Mouse (Mus musculus) cerebral cortex, adult 2 months (tissue): ENCODE results near the gene Apool.

Experiments used
- WGBS: fragments of 180-500 bp; shearing (Covaris S2); methylation state at CpG from one replicate; pipeline ENCODE4 v1.1.7; 2018; 5-methylcytosine and 5-hydroxymethylcytosine counted together

Apool gene

DNA sequence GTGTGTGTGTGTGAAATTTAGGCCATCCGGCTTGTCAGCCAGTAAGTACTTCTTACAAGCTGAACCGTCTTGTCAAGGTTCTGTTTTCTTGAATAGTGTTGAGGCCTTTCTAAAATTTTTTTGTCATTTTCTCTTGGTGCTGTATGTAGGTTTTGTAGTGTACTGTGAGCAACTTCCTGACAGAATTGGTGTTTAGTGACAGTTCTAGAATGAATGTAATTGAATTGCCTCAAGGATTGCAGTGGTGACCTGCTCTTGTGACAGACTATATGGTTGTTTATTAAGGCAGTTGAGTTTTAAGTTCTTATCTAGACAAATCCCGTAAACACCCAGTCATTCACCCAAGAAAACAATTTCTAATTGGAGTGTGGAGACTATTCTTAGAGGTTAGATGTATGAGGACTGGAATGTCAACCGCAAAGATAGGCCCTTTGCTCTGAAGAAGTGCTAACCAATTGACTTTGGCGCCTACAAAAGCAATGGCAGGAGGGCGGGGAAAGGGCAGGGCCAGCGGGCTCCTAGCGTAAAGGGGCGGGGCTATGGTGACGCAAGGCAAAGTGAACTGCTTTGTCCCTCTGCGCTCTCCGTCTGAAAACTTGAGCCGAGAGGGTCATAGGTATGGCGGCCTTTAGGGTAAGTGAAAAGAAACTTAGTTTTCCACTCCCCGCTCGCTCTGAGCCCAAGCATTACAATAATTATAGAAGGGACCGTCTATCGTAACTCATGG, at the start of gene Apool:
Apool (plus strand) TSS at position 531 of the 727 bp plus-strand sequence.
- WGBS = 15% methylated on average over 18 of the region's 18 CpGs

DNA sequence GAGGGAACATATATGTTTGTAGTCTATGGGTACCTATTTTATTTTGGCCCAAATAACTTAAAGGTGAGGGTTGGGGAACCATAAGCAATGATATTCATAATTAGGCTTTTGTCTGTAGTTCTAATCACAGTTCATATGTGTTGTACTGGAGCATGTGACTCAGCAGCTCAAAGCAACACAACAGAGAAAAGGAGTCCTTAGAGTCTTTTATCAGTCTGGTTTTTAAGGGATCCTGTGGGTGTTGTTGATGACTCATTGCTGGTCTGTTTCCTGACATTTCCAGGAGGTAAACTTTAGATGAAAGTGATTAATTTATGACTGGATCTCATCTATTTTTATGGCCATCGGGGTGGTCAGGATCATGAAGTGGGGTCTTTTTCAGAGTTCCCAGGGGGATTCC, 37.6 kb upstream of the Apool start:
- WGBS = 72% methylated on average over 1 of the region's 1 CpGs

DNA sequence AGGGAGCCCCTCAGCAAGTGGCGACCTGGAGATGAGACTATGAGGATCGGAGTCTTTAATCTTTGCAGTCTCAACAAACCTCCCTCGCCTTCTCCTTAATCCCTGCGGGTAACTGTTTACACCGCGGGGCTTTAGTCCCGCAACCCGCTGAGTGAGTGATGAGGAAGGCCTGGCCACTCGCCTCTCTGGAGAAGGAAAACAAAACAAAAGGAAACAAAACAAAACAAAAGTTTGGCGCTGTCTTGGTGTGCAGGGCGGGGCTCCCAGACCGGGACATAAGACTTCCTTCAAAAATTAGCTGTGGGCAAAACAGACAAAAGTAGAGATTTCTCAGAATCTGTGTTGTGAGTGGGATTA, 375 bp downstream of the Apool start:
- WGBS = 2% methylated on average over 12 of the region's 12 CpGs

- WGBS = 35% methylated on average over 1 of the region's 1 CpGs
Measured at GRCm38 (mm10) chrX:112312094-112312493, 960 bp downstream of the Apool start.

GRCm38 (mm10) chrX:112339486-112339885, 28.4 kb downstream of the Apool start:
- 67% methylated on average over 3 of the region's 3 CpGs for WGBS

- WGBS = 54% methylated on average over 4 of the region's 4 CpGs
Measured at GRCm38 (mm10) chrX:112347467-112348394, 36.6 kb downstream of the Apool start.

DNA sequence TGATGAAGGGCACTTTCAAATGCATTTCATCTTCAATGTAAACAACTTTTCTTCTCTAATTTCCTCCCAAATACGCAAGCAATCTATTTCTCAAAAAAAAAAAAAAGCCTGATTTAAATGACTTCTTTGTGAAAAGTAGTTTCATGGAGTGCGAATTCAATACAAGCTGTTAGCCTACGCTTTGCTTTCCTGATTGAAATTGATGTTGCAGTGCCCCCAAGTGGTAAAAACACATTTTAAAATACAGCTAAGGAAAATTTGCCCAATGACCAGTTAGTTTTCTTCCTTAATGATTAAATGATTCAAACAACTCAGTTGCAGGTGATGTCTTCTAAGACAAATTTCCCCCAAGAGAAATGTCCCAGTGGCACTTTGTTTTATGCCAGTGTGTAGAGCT, 37.3 kb downstream of the Apool start:
- 15% methylated on average over 3 of the region's 3 CpGs for WGBS

DNA sequence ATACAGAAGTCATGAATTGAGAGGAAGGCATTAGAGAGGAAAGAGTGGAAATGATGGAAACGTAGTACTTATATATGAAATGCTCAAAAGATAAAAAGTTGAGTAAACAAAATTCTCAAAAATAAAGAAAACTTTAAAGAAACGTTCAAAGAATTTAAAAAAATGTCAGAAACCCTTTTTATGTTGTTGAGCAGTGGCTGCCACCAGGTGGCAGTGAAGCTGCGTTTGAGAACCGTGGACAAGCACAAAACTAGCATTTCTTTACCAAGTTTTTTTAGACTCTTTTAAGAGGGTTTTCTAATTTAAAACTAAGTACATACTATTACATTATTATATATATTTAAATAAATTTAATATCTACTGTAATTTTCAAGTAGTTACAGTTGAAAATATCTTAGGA, 57.3 kb downstream of the Apool start:
- 22% methylated on average over 4 of the region's 4 CpGs for WGBS

DNA sequence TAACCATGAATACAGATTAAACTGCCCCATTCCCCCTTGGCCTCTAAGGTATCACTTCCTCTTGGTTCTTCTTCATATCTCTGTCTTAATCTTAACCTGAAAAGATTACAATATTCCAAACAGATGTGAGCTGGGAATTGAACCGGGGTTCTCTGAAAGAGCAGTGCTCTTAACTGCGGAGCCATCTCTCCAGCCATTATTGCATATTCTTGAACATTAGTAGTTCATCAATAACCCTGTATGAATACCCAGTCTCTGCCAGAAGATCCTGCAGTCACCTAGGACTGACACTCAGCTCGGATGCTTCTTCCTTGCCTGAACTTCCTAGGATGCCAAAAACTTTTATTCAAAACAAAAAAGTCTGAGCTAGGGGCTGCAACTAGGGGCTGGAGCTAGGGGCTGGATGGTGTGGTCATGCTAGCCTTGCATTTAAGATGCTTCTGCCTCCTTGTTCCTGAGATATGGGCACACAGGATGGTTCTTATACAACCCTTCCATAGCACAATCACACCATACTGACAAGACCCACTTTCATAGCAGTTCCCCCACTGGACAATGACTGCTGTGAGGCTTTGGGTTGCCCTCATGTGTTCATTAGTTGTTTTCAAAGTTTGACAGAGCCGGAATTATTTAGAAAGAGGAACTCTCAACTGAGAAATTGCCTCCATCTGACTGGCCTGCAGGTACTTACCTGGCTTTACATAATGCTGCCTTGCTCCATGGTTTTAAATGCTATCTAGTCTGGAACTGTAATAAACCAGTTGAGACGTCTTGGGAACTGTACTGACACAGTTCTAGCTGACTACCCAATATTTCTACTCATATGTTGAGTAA, 59.7 kb downstream of the Apool start:
- WGBS = 87% methylated on average over 5 of the region's 5 CpGs

- WGBS = 91% methylated on average over 3 of the region's 3 CpGs
Measured at GRCm38 (mm10) chrX:112406679-112407078, 95.5 kb downstream of the Apool start, which contains the start of gene Satl1. Satl1 (minus strand) TSS chrX:112406779.

GRCm38 (mm10) chrX:112412309-112412708, 101.2 kb downstream of the Apool start:
- 84% methylated on average over 2 of the region's 2 CpGs for WGBS
